Mouse (Mus musculus) MEL (cell line): ENCODE results near the gene Rtn2. TPM values are rescaled to one million over a fixed set of nuclear protein-coding genes. Genes with fewer than 3 reads are reported as not detected.

Source experiments
- DNase-seq: peaks from one replicate; pipeline ENCODE4 v3.0.0; 2011; ENCODE audit warnings: low read depth, low spot score
- H3K27ac ChIP-seq: 2 replicates; pipeline ENCODE4 v1.5.1; 2012; ENCODE audit warnings: low read depth, mild to moderate bottlenecking, control low read depth, low read length, moderate library complexity; ENCODE audit not compliant: control insufficient read depth
- H3K27me3 ChIP-seq, 2 experiments: fragments of 150-350 bp in 1 of 2; sonication (generic) in 1 of 2; 2 replicates each; pipeline ENCODE4 v1.6.1; 2012; ENCODE audit warnings: low read length in 2 of 2, mild to moderate bottlenecking in 2 of 2, improper control_type of control experiment in 1 of 2, moderate library complexity in 1 of 2; ENCODE audit not compliant: insufficient read depth in 2 of 2, control insufficient read depth in 1 of 2
- H3K36me3 ChIP-seq, 2 experiments: 2 replicates each; pipeline ENCODE4 v1.6.1; 2012 to 2014; ENCODE audit warnings: low read length in 2 of 2, improper control_type of control experiment in 1 of 2, inconsistent platforms in 1 of 2, mild to moderate bottlenecking in 1 of 2; ENCODE audit not compliant: insufficient read depth in 2 of 2, control insufficient read depth in 1 of 2
- H3K4me1 ChIP-seq, 2 experiments: fragments of 150-350 bp in 1 of 2; sonication (generic) in 1 of 2; 2 replicates each; pipeline ENCODE4 v1.6.1; 2012; ENCODE audit warnings: low read length in 2 of 2, improper control_type of control experiment in 1 of 2, mild to moderate bottlenecking in 1 of 2; ENCODE audit not compliant: insufficient read depth in 2 of 2, control insufficient read depth in 1 of 2
- H3K4me3 ChIP-seq, 2 experiments: fragments of 150-350 bp in 1 of 2; sonication (generic) in 1 of 2; 2 replicates each; pipeline ENCODE4 v1.5.1; 2012; ENCODE audit warnings: low read depth in 2 of 2, low read length in 2 of 2, mild to moderate bottlenecking in 2 of 2, moderate library complexity in 2 of 2, control low read depth in 1 of 2, improper control_type of control experiment in 1 of 2; ENCODE audit not compliant: control insufficient read depth in 1 of 2, insufficient read depth in 1 of 2
- H3K79me2 ChIP-seq: 2 replicates; pipeline ENCODE4 v1.6.1; 2012; ENCODE audit warnings: mild to moderate bottlenecking, low read length, moderate library complexity; ENCODE audit not compliant: control insufficient read depth, poor library complexity, insufficient read depth
- H3K9ac ChIP-seq: 2 replicates; pipeline ENCODE4 v1.6.1; 2012; ENCODE audit warnings: low read depth, mild to moderate bottlenecking, control low read depth, low read length, moderate library complexity; ENCODE audit not compliant: control insufficient read depth, poor library complexity, severe bottlenecking
- H3K9me3 ChIP-seq: fragments of 150-350 bp; sonication (generic); replicated peaks from 2 replicates; pipeline ENCODE4 v1.6.1; 2012; ENCODE audit warnings: mild to moderate bottlenecking, low read length, improper control_type of control experiment, moderate library complexity; ENCODE audit not compliant: insufficient read depth
- CHD1 ChIP-seq: IDR thresholded peaks from 2 replicates; pipeline ENCODE4 v1.6.1; 2012; ENCODE audit warnings: low read depth, mild to moderate bottlenecking, inconsistent platforms, low read length, improper control_type of control experiment
- CHD2 ChIP-seq: IDR thresholded peaks from 2 replicates; pipeline ENCODE4 v1.6.1; 2011; ENCODE audit warnings: low read length, improper control_type of control experiment
- CTCF ChIP-seq, 3 experiments: IDR thresholded peaks in 2 of 3; conservative IDR thresholded peaks in 1 of 3; 2 replicates each; pipeline ENCODE4 v1.5.1; 2011 to 2012; ENCODE audit warnings: low read length in 3 of 3, low read depth in 2 of 3, mild to moderate bottlenecking in 2 of 3, improper control_type of control experiment in 1 of 3, inconsistent platforms in 1 of 3, mixed read lengths in 1 of 3, moderate library complexity in 1 of 3; ENCODE audit not compliant: control insufficient read depth in 1 of 3, insufficient read depth in 1 of 3, poor library complexity in 1 of 3, severe bottlenecking in 1 of 3
- ELF1 ChIP-seq: IDR thresholded peaks from 2 replicates; pipeline ENCODE4 v1.6.1; 2014; ENCODE audit warnings: low read depth, mild to moderate bottlenecking, inconsistent platforms, low read length, improper control_type of control experiment, moderate library complexity
- EP300 ChIP-seq, 2 experiments: IDR thresholded peaks; 2 replicates each; pipeline ENCODE4 v1.6.1; 2011; ENCODE audit warnings: improper control_type of control experiment in 2 of 2, low read length in 2 of 2, low read depth in 1 of 2, mild to moderate bottlenecking in 1 of 2
- ETS1 ChIP-seq: IDR thresholded peaks from 2 replicates; pipeline ENCODE4 v1.6.1; 2012; ENCODE audit warnings: low read depth, mild to moderate bottlenecking, inconsistent platforms, low read length, improper control_type of control experiment, moderate library complexity
- HCFC1 ChIP-seq: IDR thresholded peaks from 2 replicates; pipeline ENCODE4 v1.6.1; 2012; ENCODE audit warnings: low read depth, mild to moderate bottlenecking, inconsistent platforms, low read length, improper control_type of control experiment, moderate library complexity
- JUND ChIP-seq: IDR thresholded peaks from 2 replicates; pipeline ENCODE4 v1.6.1; 2011; ENCODE audit warnings: low read depth, mild to moderate bottlenecking, improper control_type of control experiment, low read length
- MAZ ChIP-seq: IDR thresholded peaks from 2 replicates; pipeline ENCODE4 v1.6.1; 2012; ENCODE audit warnings: low read depth, mild to moderate bottlenecking, inconsistent platforms, low read length, improper control_type of control experiment
- MEF2A ChIP-seq: IDR thresholded peaks from 2 replicates; pipeline ENCODE4 v1.6.1; 2014; ENCODE audit warnings: low read depth, mild to moderate bottlenecking, inconsistent platforms, low read length, improper control_type of control experiment; ENCODE audit not compliant: poor library complexity, insufficient replicate concordance, severe bottlenecking; ENCODE audit errors: extremely low read depth
- MYB ChIP-seq: IDR thresholded peaks from 2 replicates; pipeline ENCODE4 v1.6.1; 2011; ENCODE audit warnings: mild to moderate bottlenecking, low read depth, low read length, improper control_type of control experiment
- MYC ChIP-seq: IDR thresholded peaks from 2 replicates; pipeline ENCODE4 v1.6.1; 2011; ENCODE audit warnings: low read depth, mild to moderate bottlenecking, low read length, improper control_type of control experiment, moderate library complexity
- NELFE ChIP-seq: IDR thresholded peaks from 2 replicates; pipeline ENCODE4 v1.6.1; 2011; ENCODE audit warnings: low read depth, low read length, improper control_type of control experiment
- POLR2A ChIP-seq, 2 experiments: IDR thresholded peaks; 2 replicates each; pipeline ENCODE4 v1.6.1; 2011 to 2012; ENCODE audit warnings: low read length in 2 of 2, mild to moderate bottlenecking in 2 of 2, control low read depth in 1 of 2, improper control_type of control experiment in 1 of 2, low read depth in 1 of 2, moderate library complexity in 1 of 2; ENCODE audit not compliant: control insufficient read depth in 1 of 2, insufficient read depth in 1 of 2, poor library complexity in 1 of 2
- POLR2AphosphoS2 ChIP-seq: IDR thresholded peaks from 2 replicates; pipeline ENCODE4 v1.6.1; 2011; ENCODE audit warnings: low read length, improper control_type of control experiment
- POLR2AphosphoS5 ChIP-seq: IDR thresholded peaks from 2 replicates; pipeline ENCODE4 v1.6.1; 2012; ENCODE audit warnings: low read depth, borderline replicate concordance, mild to moderate bottlenecking, inconsistent platforms, low read length, moderate library complexity, mixed read lengths
- RAD21 ChIP-seq: IDR thresholded peaks from 2 replicates; pipeline ENCODE4 v1.6.1; 2011; ENCODE audit warnings: mild to moderate bottlenecking, low read depth, low read length, improper control_type of control experiment
- RCOR1 ChIP-seq: IDR thresholded peaks from 2 replicates; pipeline ENCODE4 v1.6.1; 2012; ENCODE audit warnings: low read depth, mild to moderate bottlenecking, inconsistent platforms, low read length, improper control_type of control experiment
- SIN3A ChIP-seq: IDR thresholded peaks from 2 replicates; pipeline ENCODE4 v1.6.1; 2012; ENCODE audit warnings: low read length, improper control_type of control experiment, inconsistent platforms
- SMC3 ChIP-seq: IDR thresholded peaks from 2 replicates; pipeline ENCODE4 v1.6.1; 2011; ENCODE audit warnings: low read depth, low read length, improper control_type of control experiment
- TAL1 ChIP-seq: IDR thresholded peaks from 2 replicates; pipeline ENCODE4 v1.6.1; 2012; ENCODE audit warnings: mild to moderate bottlenecking, inconsistent platforms, low read length, moderate library complexity, mixed read lengths
- TBP ChIP-seq: IDR thresholded peaks from 2 replicates; pipeline ENCODE4 v1.8.0; 2011; ENCODE audit warnings: low read depth, low read length, improper control_type of control experiment
- TCF12 ChIP-seq: IDR thresholded peaks from 2 replicates; pipeline ENCODE4 v1.6.1; 2014; ENCODE audit warnings: low read depth, mild to moderate bottlenecking, inconsistent platforms, low read length, improper control_type of control experiment, moderate library complexity
- UBTF ChIP-seq: IDR thresholded peaks from 2 replicates; pipeline ENCODE4 v1.6.1; 2012; ENCODE audit warnings: low read depth, mild to moderate bottlenecking, inconsistent platforms, low read length, improper control_type of control experiment, moderate library complexity, borderline replicate concordance; ENCODE audit not compliant: insufficient read depth
- USF1 ChIP-seq: IDR thresholded peaks from 2 replicates; pipeline ENCODE4 v1.6.1; 2014; ENCODE audit warnings: low read depth, mild to moderate bottlenecking, inconsistent platforms, low read length, improper control_type of control experiment, moderate library complexity
- USF2 ChIP-seq, 2 experiments: IDR thresholded peaks; 2 replicates each; pipeline ENCODE4 v1.6.1; 2011 to 2012; ENCODE audit warnings: improper control_type of control experiment in 2 of 2, low read length in 2 of 2, borderline replicate concordance in 1 of 2, inconsistent platforms in 1 of 2, low read depth in 1 of 2, mild to moderate bottlenecking in 1 of 2; ENCODE audit not compliant: insufficient read depth in 1 of 2
- ZC3H11A ChIP-seq: IDR thresholded peaks from 2 replicates; pipeline ENCODE4 v1.6.1; 2012; ENCODE audit warnings: low read depth, mild to moderate bottlenecking, inconsistent platforms, low read length, improper control_type of control experiment
- ZMIZ1 ChIP-seq: IDR thresholded peaks from 2 replicates; pipeline ENCODE4 v1.6.1; 2012; ENCODE audit warnings: low read depth, mild to moderate bottlenecking, inconsistent platforms, low read length, improper control_type of control experiment, moderate library complexity
- ZNF384 ChIP-seq: IDR thresholded peaks from 2 replicates; pipeline ENCODE4 v1.6.1; 2012; ENCODE audit warnings: low read depth, mild to moderate bottlenecking, inconsistent platforms, low read length, improper control_type of control experiment
- polyA plus RNA-seq, 2 experiments: library from polyadenylated mRNA; stranded (reverse) in 1 of 2; unstranded in 1 of 2; fragments of >175 nt in 1 of 2; fragments of >200 nt in 1 of 2; gene quantifications; 2 replicates each; pipeline versions ENCODE4 v1.2.1 to v1.2.4; 2012; ENCODE audit warnings: low replicate concordance in 2 of 2, low read depth in 1 of 2; ENCODE audit not compliant: insufficient read length in 2 of 2, insufficient read depth in 1 of 2, missing spikeins in 1 of 2
- total RNA-seq: library from RNA; depleted of rRNA; stranded (reverse); fragments of 300-350 nt; gene quantifications from 2 replicates; pipeline ENCODE4 v1.2.3, GENCODE M21; 2012

Rtn2 gene
- total and polyA plus RNA-seq, 3 experiments, result 0.27 to 1.4 TPM; not detected in 1

- peak; percentile 54; the same call in 1 of the 2 replicates for TF ChIP-seq TCF12
- TF ChIP-seq POLR2A (IDR thresholded peaks at IDR 0.05; ENCODE audit: control insufficient read depth in 1 of 2, insufficient read depth in 1 of 2, low read depth in 1 of 2, low read length in 2 of 2, poor library complexity in 1 of 2), result peak; percentile 86 to 89
- TF ChIP-seq CTCF (IDR thresholded peaks at IDR 0.05 in 2 of 3, conservative IDR thresholded peaks at IDR 0.05 in 1 of 3; ENCODE audit: control insufficient read depth in 1 of 3, insufficient read depth in 1 of 3, low read depth in 2 of 3, low read length in 3 of 3, poor library complexity in 1 of 3, severe bottlenecking in 1 of 3), result no peak; a peak in 1 of 6 replicates
- no peak for TF ChIP-seq MEF2A
- TF ChIP-seq EP300 (IDR thresholded peaks at IDR 0.05; ENCODE audit: low read depth in 1 of 2, low read length in 2 of 2), result 0 out of 4 replicates have a peak, but pooled peaks of 1 of the 2 experiments have one; percentile 29
- TF ChIP-seq USF1, result no peak
- TF ChIP-seq SMC3, result no peak
- TF ChIP-seq TAL1, result no peak
- TF ChIP-seq ZNF384, result no peak
- no peak for TF ChIP-seq RAD21
- TF ChIP-seq SIN3A, result peak; percentile 92
- TF ChIP-seq ELF1, result peak; percentile 81
- no peak for TF ChIP-seq JUND
- TF ChIP-seq ZMIZ1, result peak; percentile 62; the same call in 1 of the 2 replicates
- TF ChIP-seq POLR2AphosphoS5, result no peak
- TF ChIP-seq RCOR1, result no peak
- TF ChIP-seq MYB, result no peak
- peak; percentile 13; the same call in 1 of the 2 replicates for TF ChIP-seq MAZ
- no peak; the same call in 1 of the 2 replicates for TF ChIP-seq CHD1
These were observed 10.9 kb upstream of the Rtn2 start, which contains the start of gene Vasp (continued) for GRCm38 (mm10) chr7:19271238-19272172.

GRCm38 (mm10) chr7:19272173-19272764 is 10.2 kb upstream of the Rtn2 start:
- H3K27me3 ChIP-seq, result no peaks in the 10 kb centered on the region
- H3K9me3 ChIP-seq, result no peaks in the 10 kb centered on the region
- H3K9ac ChIP-seq, result peak overlapping the region; percentile 89
- H3K4me1 ChIP-seq, result peaks cover 0 to 16% of the 10 kb centered on the region in 2 experiments; a peak in 3 of 4 replicates
- peak overlapping the region; percentile 99 for H3K27ac ChIP-seq
- H3K79me2 ChIP-seq, result peaks cover 35% of the 10 kb centered on the region
- peak; percentile 92 for DNase-seq
- H3K4me3 ChIP-seq, result peak overlapping the region; percentile 94 to 96
- peaks cover 0 to 8% of the 10 kb centered on the region in 2 experiments; a peak in 2 of 4 replicates for H3K36me3 ChIP-seq
- TF ChIP-seq POLR2AphosphoS2, result no peak
- TF ChIP-seq TBP, result no peak
- peak; percentile 19; the same call in 1 of the 2 replicates for TF ChIP-seq ELF1
- peak; percentile 53; the same call in 1 of the 2 replicates for TF ChIP-seq HCFC1
- peak; percentile 5; the same call in 1 of the 2 replicates for TF ChIP-seq ETS1
- TF ChIP-seq TCF12, result peak; percentile 14; the same call in 1 of the 2 replicates
- TF ChIP-seq USF2 (IDR thresholded peaks at IDR 0.05; ENCODE audit: borderline replicate concordance in 1 of 2, insufficient read depth in 1 of 2, low read depth in 1 of 2, low read length in 2 of 2), result no peak
- TF ChIP-seq ZC3H11A, result no peak
- TF ChIP-seq CHD2, result peak; percentile 40
- no peak for TF ChIP-seq ZNF384
- TF ChIP-seq JUND, result no peak
- peak in 1 of 2 experiments; percentile 39; a peak in 2 of 4 replicates for TF ChIP-seq EP300 (IDR thresholded peaks at IDR 0.05; ENCODE audit: low read depth in 1 of 2, low read length in 2 of 2)
- peak; percentile 66; the same call in 1 of the 2 replicates for TF ChIP-seq SIN3A
- 0 out of 2 replicates have a peak, but pooled peaks have one; percentile 39 for TF ChIP-seq ZMIZ1
- TF ChIP-seq TAL1, result no peak
- TF ChIP-seq SMC3, result peak; percentile 4; the same call in 1 of the 2 replicates
- TF ChIP-seq NELFE, result no peak; the same call in 1 of the 2 replicates
- 0 out of 2 replicates have a peak, but pooled peaks have one; percentile 65 for TF ChIP-seq MYC
- no peak for TF ChIP-seq UBTF
